Mouse (Mus musculus) ES-E14 (cell line): Measurements from ENCODE around the gene Gabrg2.

ENCODE experiments used
- HCFC1 ChIP-seq: IDR thresholded peaks from 2 replicates; pipeline ENCODE4 v1.6.1; 2012; ENCODE audit warnings: low read length, inconsistent platforms, borderline replicate concordance; ENCODE audit not compliant: insufficient read depth
- MAFK ChIP-seq: IDR thresholded peaks from 2 replicates; pipeline ENCODE4 v1.6.1; 2014; ENCODE audit warnings: mild to moderate bottlenecking, low read depth, low read length, inconsistent platforms; ENCODE audit not compliant: insufficient read depth
- ZNF384 ChIP-seq: IDR thresholded peaks from 2 replicates; pipeline ENCODE4 v1.6.1; 2012; ENCODE audit warnings: low read depth, low read length, inconsistent platforms

DNA sequence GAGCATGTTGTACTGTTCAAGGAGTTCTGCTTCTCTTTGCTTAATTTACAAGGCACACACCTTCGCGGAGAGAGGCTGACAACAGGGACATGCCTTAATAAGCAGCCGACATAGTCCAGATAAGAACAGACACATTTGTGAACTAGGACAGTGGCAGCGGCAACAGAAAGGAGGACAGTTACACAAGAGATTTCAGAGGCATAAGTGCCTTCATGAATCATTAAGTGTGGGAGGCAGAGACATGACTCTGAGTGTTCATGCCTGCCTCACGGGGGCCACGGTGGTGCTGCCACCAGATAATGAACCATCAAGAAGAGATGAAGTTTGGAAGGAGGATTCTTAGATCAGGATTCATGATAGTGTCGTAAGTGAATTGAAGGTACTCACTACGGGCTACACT is 38.0 kb downstream of the Gabrg2 start:
- TF ChIP-seq ZNF384 (no peak), HCFC1 (no peak), MAFK (no peak)
